Mouse (Mus musculus): Measurements from ENCODE around the gene Spin2f. TPM values are rescaled to one million over a fixed set of nuclear protein-coding genes. Genes with fewer than 3 reads are reported as not detected.
"Not testable (repeated sequence)": the region's sequence is repeated elsewhere in the genome, so short reads cannot be mapped to it uniquely, and the experiment has no call there.

The Spin2f gene
- not detected in 2 replicates for polyA plus RNA-seq (2015; fragmentation: Nextera tagmentation; extraction: Ambion mirVana)

GRCm38 (mm10) chrX:31253594-31253993 lies at the start of gene Spin2f:
Gene Spin2f, plus strand, starts transcription at chrX:31253894.
- H3K4me3 ChIP-seq (replicated peaks; ENCODE audit: low read length); H3K9me3 ChIP-seq (ENCODE audit: control insufficient read depth, low read length); H3K36me3 ChIP-seq (ENCODE audit: control insufficient read depth, insufficient read depth); H3K27ac ChIP-seq (ENCODE audit: low read length); H3K4me1 ChIP-seq (replicated peaks; ENCODE audit: control insufficient read depth, insufficient read depth, low read length); H3K4me2 ChIP-seq (ENCODE audit: low read length); H3K9ac ChIP-seq (replicated peaks; ENCODE audit: low read depth, low read length); ATAC-seq; H3K27me3 ChIP-seq (replicated peaks; ENCODE audit: control insufficient read depth, insufficient read depth, low read length): not testable (repeated sequence)
- WGBS: 27% methylated on average over 1 of the region's 6 CpGs

GRCm38 (mm10) chrX:31212136-31212535 lies 41.6 kb upstream of the Spin2f start:
- not testable (repeated sequence) for ATAC-seq; H3K4me2 ChIP-seq (ENCODE audit: low read length); H3K9me3 ChIP-seq (ENCODE audit: control insufficient read depth, low read length); H3K36me3 ChIP-seq (ENCODE audit: control insufficient read depth, insufficient read depth); H3K9ac ChIP-seq (replicated peaks; ENCODE audit: low read depth, low read length); H3K4me3 ChIP-seq (replicated peaks; ENCODE audit: low read length); H3K27me3 ChIP-seq (replicated peaks; ENCODE audit: control insufficient read depth, insufficient read depth, low read length); H3K27ac ChIP-seq (ENCODE audit: low read length); H3K4me1 ChIP-seq (replicated peaks; ENCODE audit: control insufficient read depth, insufficient read depth, low read length)
- 93% methylated on average over 7 of the region's 7 CpGs for WGBS

- not testable (repeated sequence) for H3K4me3 ChIP-seq (replicated peaks; ENCODE audit: low read length); H3K27ac ChIP-seq (ENCODE audit: low read length); H3K27me3 ChIP-seq (replicated peaks; ENCODE audit: control insufficient read depth, insufficient read depth, low read length); H3K36me3 ChIP-seq (ENCODE audit: control insufficient read depth, insufficient read depth); H3K4me1 ChIP-seq (replicated peaks; ENCODE audit: control insufficient read depth, insufficient read depth, low read length); H3K4me2 ChIP-seq (ENCODE audit: low read length); H3K9ac ChIP-seq (replicated peaks; ENCODE audit: low read depth, low read length); ATAC-seq
- whole genome bisulfite sequencing: 84% methylated on average over 9 of the region's 9 CpGs
- peaks cover 16% of the 10 kb centered on the region; the same call in 1 of the 2 replicates for H3K9me3 ChIP-seq (ENCODE audit: control insufficient read depth, low read length)
These were observed 30.2 kb upstream of the Spin2f start for GRCm38 (mm10) chrX:31223536-31223935.

DNA sequence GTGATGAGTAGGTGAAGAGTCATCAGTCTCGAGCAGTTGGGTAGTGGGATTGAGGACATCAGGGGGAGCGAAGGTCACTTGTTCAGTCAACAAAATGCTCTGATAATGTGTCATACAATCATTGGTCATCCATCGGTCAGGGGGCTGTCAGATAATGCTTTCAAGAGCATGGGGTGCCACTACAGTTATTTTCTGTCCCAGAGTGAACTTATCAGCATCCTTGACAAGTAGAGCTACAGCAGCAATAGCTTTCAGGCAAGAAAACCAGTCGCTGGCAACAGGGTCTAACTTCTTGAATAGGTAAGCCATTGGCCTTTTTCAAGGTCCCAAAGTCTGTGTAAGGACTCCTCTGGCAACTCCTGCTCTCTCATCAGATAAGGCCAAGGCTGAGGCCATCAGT lies 18.6 kb upstream of the Spin2f start:
- H3K9me3 ChIP-seq (ENCODE audit: control insufficient read depth, low read length); H3K4me3 ChIP-seq (replicated peaks; ENCODE audit: low read length); H3K27ac ChIP-seq (ENCODE audit: low read length); H3K27me3 ChIP-seq (replicated peaks; ENCODE audit: control insufficient read depth, insufficient read depth, low read length); H3K4me1 ChIP-seq (replicated peaks; ENCODE audit: control insufficient read depth, insufficient read depth, low read length); H3K9ac ChIP-seq (replicated peaks; ENCODE audit: low read depth, low read length); H3K4me2 ChIP-seq (ENCODE audit: low read length); ATAC-seq; H3K36me3 ChIP-seq (ENCODE audit: control insufficient read depth, insufficient read depth): not testable (repeated sequence)
- WGBS: 60% methylated on average over 4 of the region's 4 CpGs

DNA sequence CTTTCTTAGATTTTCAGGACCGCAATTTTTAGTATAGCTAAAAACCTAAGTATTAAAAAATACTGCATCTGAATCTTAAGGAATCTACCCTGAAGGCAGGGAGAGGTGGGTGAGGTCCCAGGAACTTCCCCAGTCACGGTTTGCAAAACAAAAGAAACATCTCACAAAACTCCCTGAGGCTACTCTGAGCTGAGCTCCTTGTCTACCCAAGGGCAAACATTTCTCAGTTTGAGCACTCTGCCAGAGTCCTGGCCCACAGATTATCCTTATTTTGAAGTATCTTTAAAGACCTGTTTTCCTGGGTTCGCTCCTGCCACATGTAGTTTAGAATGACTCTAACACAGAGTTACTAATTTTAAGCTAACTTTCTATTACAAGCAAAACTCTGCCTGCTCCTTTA lies 11.9 kb upstream of the Spin2f start:
- not testable (repeated sequence) for H3K27me3 ChIP-seq (replicated peaks; ENCODE audit: control insufficient read depth, insufficient read depth, low read length)

More for the DNA sequence above, 11.9 kb upstream of the Spin2f start:
- H3K4me3 ChIP-seq (replicated peaks; ENCODE audit: low read length); H3K4me1 ChIP-seq (replicated peaks; ENCODE audit: control insufficient read depth, insufficient read depth, low read length); H3K36me3 ChIP-seq (ENCODE audit: control insufficient read depth, insufficient read depth); H3K9ac ChIP-seq (replicated peaks; ENCODE audit: low read depth, low read length); H3K27ac ChIP-seq (ENCODE audit: low read length); H3K9me3 ChIP-seq (ENCODE audit: control insufficient read depth, low read length); ATAC-seq; H3K4me2 ChIP-seq (ENCODE audit: low read length): not testable (repeated sequence)
- WGBS: 73% methylated on average over 3 of the region's 3 CpGs

Other genes starting within 250 kb of the Spin2f start
- gene Btbd35f29, start 136.2 kb upstream of the Spin2f start, polyA plus RNA-seq (2015; fragmentation: Nextera tagmentation; extraction: Ambion mirVana): not detected in 2 replicates
- not detected in 2 replicates for gene Btbd35f26, start 82.6 kb downstream of the Spin2f start, polyA plus RNA-seq (2015; fragmentation: Nextera tagmentation; extraction: Ambion mirVana)
- gene Btbd35f19, start 130.0 kb downstream of the Spin2f start, polyA plus RNA-seq (2015; fragmentation: Nextera tagmentation; extraction: Ambion mirVana): not detected in 2 replicates

Data from forebrain, embryonic 16.5 days (tissue).